Mouse (Mus musculus) spleen, postnatal 36 days (tissue): ENCODE results near the gene Dvl3.
"Not testable (repeated sequence)": the region's sequence is repeated elsewhere in the genome, so short reads cannot be mapped to it uniquely, and the experiment has no call there.

Experiments
- DNase-seq, 2 experiments: peaks; one replicate each; pipeline ENCODE4 v3.0.0; 2022; ENCODE audit warnings: low spot score in 2 of 2, mixed read lengths in 1 of 2

Gene Dvl3

GRCm38 (mm10) chr16:20516726-20517201 lies at the start of gene Dvl3:
Gene Dvl3 (plus strand): TSS chr16:20516982.
- peak; percentile 91 to 94 for DNase-seq

- no peak for DNase-seq
These were observed 45.8 kb upstream of the Dvl3 start for GRCm38 (mm10) chr16:20470981-20471380.

GRCm38 (mm10) chr16:20471686-20472085 lies 45.1 kb upstream of the Dvl3 start:
- DNase-seq = no peak

- no peak for DNase-seq
These were observed 43.0 kb upstream of the Dvl3 start for GRCm38 (mm10) chr16:20473748-20474147.

GRCm38 (mm10) chr16:20474211-20474610 lies 42.6 kb upstream of the Dvl3 start:
- DNase-seq = no peak

GRCm38 (mm10) chr16:20474786-20475185 lies 42.0 kb upstream of the Dvl3 start:
- DNase-seq = no peak

- no peak for DNase-seq
These were observed 41.4 kb upstream of the Dvl3 start for GRCm38 (mm10) chr16:20475335-20475734.

GRCm38 (mm10) chr16:20476857-20477256 lies 39.9 kb upstream of the Dvl3 start:
- no peak for DNase-seq

- DNase-seq = no peak
These were observed 39.5 kb upstream of the Dvl3 start for GRCm38 (mm10) chr16:20477270-20477669.

GRCm38 (mm10) chr16:20478504-20478903 lies 38.3 kb upstream of the Dvl3 start:
- no peak for DNase-seq

GRCm38 (mm10) chr16:20479026-20479760 lies 37.6 kb upstream of the Dvl3 start:
- DNase-seq = not testable (repeated sequence)

- DNase-seq = no peak
These were observed 36.7 kb upstream of the Dvl3 start for GRCm38 (mm10) chr16:20480115-20480514.

GRCm38 (mm10) chr16:20481746-20482145 lies 35.0 kb upstream of the Dvl3 start:
- DNase-seq = no peak

- DNase-seq = not testable (repeated sequence)
These were observed 33.1 kb upstream of the Dvl3 start for GRCm38 (mm10) chr16:20483716-20484115.

GRCm38 (mm10) chr16:20485061-20485460 lies 31.7 kb upstream of the Dvl3 start:
- no peak for DNase-seq

GRCm38 (mm10) chr16:20486048-20486447 lies 30.7 kb upstream of the Dvl3 start:
- no peak for DNase-seq

GRCm38 (mm10) chr16:20488151-20488550 lies 28.6 kb upstream of the Dvl3 start:
- no peak for DNase-seq

GRCm38 (mm10) chr16:20488751-20489150 lies 28.0 kb upstream of the Dvl3 start:
- DNase-seq = not testable (repeated sequence)

GRCm38 (mm10) chr16:20489233-20489632 lies 27.5 kb upstream of the Dvl3 start:
- no peak for DNase-seq

GRCm38 (mm10) chr16:20490581-20490980 lies 26.2 kb upstream of the Dvl3 start:
- no peak for DNase-seq

GRCm38 (mm10) chr16:20491301-20491700 lies 25.5 kb upstream of the Dvl3 start:
- no peak for DNase-seq

GRCm38 (mm10) chr16:20493452-20493851 lies 23.3 kb upstream of the Dvl3 start:
- no peak for DNase-seq
